Mouse (Mus musculus) neural tube, embryonic 14.5 days (tissue): ENCODE data around the gene Prss38. TPM values are rescaled to one million over a fixed set of nuclear protein-coding genes. Genes with fewer than 3 reads are reported as not detected.

ENCODE experiments used
- ATAC-seq: fragments of 200-750 bp; cut with Nextera tagmentation; 2 replicates; pipeline ENCODE4 v1.8.0; 2017; ENCODE audit warnings: low read depth, mild to moderate bottlenecking, moderate TSS enrichment, moderate library complexity
- H3K27ac ChIP-seq: fragments of 300-500 bp; sonication (generic); 2 replicates; pipeline ENCODE4 v1.5.1; 2014; ENCODE audit warnings: low read depth, mild to moderate bottlenecking, control low read depth, low read length, moderate library complexity, mixed read lengths
- H3K27me3 ChIP-seq: fragments of 300-500 bp; sonication (generic); 2 replicates; pipeline ENCODE4 v1.6.1; 2014; ENCODE audit warnings: low read length; ENCODE audit not compliant: control insufficient read depth, insufficient read depth
- H3K36me3 ChIP-seq: fragments of 300-500 bp; sonication (generic); 2 replicates; pipeline ENCODE4 v1.6.1; 2014; ENCODE audit warnings: low read length, mixed read lengths; ENCODE audit not compliant: control insufficient read depth, insufficient read depth
- H3K4me1 ChIP-seq: fragments of 300-500 bp; sonication (generic); 2 replicates; pipeline ENCODE4 v1.6.1; 2014; ENCODE audit warnings: low read length; ENCODE audit not compliant: control insufficient read depth, insufficient read depth
- H3K4me2 ChIP-seq: fragments of 300-500 bp; sonication (generic); 2 replicates; pipeline ENCODE4 v1.6.1; 2014; ENCODE audit warnings: mild to moderate bottlenecking, low read depth, low read length, control low read depth
- H3K4me3 ChIP-seq: fragments of 300-500 bp; sonication (generic); 2 replicates; pipeline ENCODE4 v1.5.1; 2014; ENCODE audit warnings: low read depth, low read length, control low read depth, mixed read lengths
- H3K9ac ChIP-seq: fragments of 300-500 bp; sonication (generic); replicated peaks from 2 replicates; pipeline ENCODE4 v1.6.1; 2014; ENCODE audit warnings: low read depth, mild to moderate bottlenecking, control low read depth, low read length, mixed read lengths
- H3K9me3 ChIP-seq: fragments of 300-500 bp; sonication (generic); 2 replicates; pipeline ENCODE4 v1.6.1; 2016; ENCODE audit warnings: low read length; ENCODE audit not compliant: control insufficient read depth
- WGBS: fragments of 180-500 bp; shearing (Covaris S2); extraction: QIAGEN DNeasy Blood & Tissue Kit; methylation state at CpG from one replicate; pipeline ENCODE4 v1.1.7; 2014; 5-methylcytosine and 5-hydroxymethylcytosine counted together
- polyA plus RNA-seq: library from polyadenylated mRNA; unstranded; fragments of >200 nt; fragmentation: Nextera tagmentation; extraction: Ambion mirVana; gene quantifications from 2 replicates; pipeline ENCODE4 v1.2.1, GENCODE M21; 2014

The Prss38 gene
- polyA plus RNA-seq, 1 experiment from 2014 or later, result not detected

- H3K27ac ChIP-seq, result no peak overlapping the region
- 79% methylated on average over 2 of the region's 2 CpGs for WGBS
- no peak overlapping the region for H3K9ac ChIP-seq
- no peaks in the 10 kb centered on the region for H3K9me3 ChIP-seq
- H3K4me1 ChIP-seq, result no peaks in the 10 kb centered on the region
- H3K27me3 ChIP-seq, result no peaks in the 10 kb centered on the region
- H3K36me3 ChIP-seq, result peaks cover under 1% of the 10 kb centered on the region
- no peak for ATAC-seq
- H3K4me2 ChIP-seq, result no peak overlapping the region
- H3K4me3 ChIP-seq, result no peak overlapping the region
Observed at GRCm38 (mm10) chr11:59400876-59401275, 25.4 kb upstream of the Prss38 start.

DNA sequence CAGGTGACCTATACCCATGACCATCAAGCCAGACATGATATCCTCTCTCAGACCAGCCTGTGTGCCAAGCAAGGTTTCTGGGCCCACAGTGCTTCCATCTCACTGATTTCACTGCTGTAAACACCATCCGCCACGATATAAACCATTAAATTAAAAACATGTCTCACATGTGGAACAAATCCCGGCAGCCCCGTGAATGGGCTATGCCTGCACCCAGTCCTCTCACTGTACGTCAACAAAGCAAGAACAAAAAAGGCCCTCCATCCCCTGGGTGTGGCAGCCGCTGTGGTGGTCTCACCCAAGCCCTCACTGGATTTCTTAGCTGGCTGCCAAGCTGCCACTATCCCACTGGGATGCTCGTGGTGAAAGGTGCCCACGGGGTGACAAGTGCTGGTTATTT is 24.4 kb upstream of the Prss38 start:
- WGBS, result 80% methylated on average over 8 of the region's 8 CpGs
- Histone ChIP-seq H3K4me3 (no peak overlapping the region), H3K36me3 (no peaks in the 10 kb centered on the region), H3K4me1 (no peaks in the 10 kb centered on the region), H3K27ac (no peak overlapping the region), H3K4me2 (no peak overlapping the region), H3K9ac (no peak overlapping the region), H3K9me3 (no peaks in the 10 kb centered on the region), H3K27me3 (no peaks in the 10 kb centered on the region)
- no peak for ATAC-seq

GRCm38 (mm10) chr11:59397536-59398371 is 22.3 kb upstream of the Prss38 start:
- Histone ChIP-seq H3K9me3 (no peaks in the 10 kb centered on the region), H3K36me3 (no peaks in the 10 kb centered on the region), H3K4me2 (no peak overlapping the region), H3K9ac (no peak overlapping the region), H3K27me3 (no peaks in the 10 kb centered on the region), H3K4me3 (no peak overlapping the region), H3K27ac (no peak overlapping the region), H3K4me1 (no peaks in the 10 kb centered on the region)
- WGBS, result 68% methylated on average over 22 of the region's 22 CpGs
- ATAC-seq, result no peak

DNA sequence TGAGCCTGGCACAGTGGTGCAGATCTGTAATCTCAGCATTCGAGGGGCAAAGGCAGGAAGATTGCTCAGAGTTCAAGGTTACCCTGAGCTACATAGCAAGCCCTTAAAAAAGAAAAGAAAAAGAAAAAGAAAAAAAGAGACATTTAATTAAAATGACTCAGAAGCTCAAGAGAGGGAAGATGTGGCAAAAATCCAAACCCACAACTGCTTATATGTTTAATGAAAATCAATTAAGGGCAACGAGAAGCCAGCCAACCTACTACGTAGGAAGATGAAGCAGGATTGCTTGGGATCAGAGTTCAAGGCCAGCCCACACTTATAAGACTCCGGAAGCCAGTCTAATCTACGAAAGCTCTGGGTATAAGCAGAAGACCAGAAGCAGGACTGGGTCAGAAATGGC is 19.0 kb upstream of the Prss38 start:
- H3K27ac ChIP-seq, result no peak overlapping the region
- no peak for ATAC-seq

GRCm38 (mm10) chr11:59393591-59393990 is 18.1 kb upstream of the Prss38 start:
- WGBS, result 38% methylated on average over 9 of the region's 9 CpGs
- Histone ChIP-seq H3K9ac (no peak overlapping the region), H3K27me3 (no peaks in the 10 kb centered on the region), H3K36me3 (no peaks in the 10 kb centered on the region), H3K9me3 (no peaks in the 10 kb centered on the region), H3K4me1 (no peaks in the 10 kb centered on the region), H3K4me3 (no peak overlapping the region), H3K4me2 (no peak overlapping the region), H3K27ac (no peak overlapping the region; the same call in 1 of the 2 replicates)
- ATAC-seq, result peak; percentile 54; the same call in 1 of the 2 replicates

More for the DNA sequence above, 19.0 kb upstream of the Prss38 start:
- Histone ChIP-seq H3K9ac (no peak overlapping the region), H3K36me3 (no peaks in the 10 kb centered on the region), H3K9me3 (no peaks in the 10 kb centered on the region), H3K4me3 (no peak overlapping the region), H3K27me3 (no peaks in the 10 kb centered on the region), H3K4me2 (no peak overlapping the region), H3K4me1 (no peaks in the 10 kb centered on the region)
- WGBS, result 91% methylated on average over 5 of the region's 5 CpGs

DNA sequence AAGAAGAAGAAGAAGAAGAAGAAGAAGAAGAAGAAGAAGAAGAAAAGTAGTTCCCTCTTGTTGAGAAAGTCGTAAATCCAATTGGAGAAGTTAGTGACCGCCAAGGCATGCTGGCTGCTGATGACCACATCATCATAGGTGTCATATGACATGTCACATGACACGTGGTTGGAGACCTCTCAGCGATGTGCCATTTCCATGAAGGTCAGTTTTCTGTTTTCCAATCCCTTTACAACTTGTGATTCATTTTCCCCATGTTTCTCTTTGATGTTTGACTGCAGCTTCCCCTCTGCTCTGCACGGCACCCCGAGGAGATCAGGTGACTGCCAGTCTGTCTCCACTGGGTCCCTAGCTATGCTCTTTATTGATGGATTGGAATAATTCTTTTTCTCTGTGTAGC is 16.8 kb upstream of the Prss38 start:
- H3K4me2 ChIP-seq, result no peak overlapping the region
- no peaks in the 10 kb centered on the region for H3K9me3 ChIP-seq
- no peak overlapping the region for H3K4me3 ChIP-seq
- WGBS, result 67% methylated on average over 6 of the region's 6 CpGs
- no peaks in the 10 kb centered on the region for H3K27me3 ChIP-seq
- H3K4me1 ChIP-seq, result no peaks in the 10 kb centered on the region
- H3K36me3 ChIP-seq, result no peaks in the 10 kb centered on the region
- no peak for ATAC-seq
- no peak overlapping the region for H3K9ac ChIP-seq
- H3K27ac ChIP-seq, result no peak overlapping the region

GRCm38 (mm10) chr11:59390470-59390869 is 15.0 kb upstream of the Prss38 start:
- H3K27ac ChIP-seq, result no peak overlapping the region
- no peaks in the 10 kb centered on the region for H3K27me3 ChIP-seq
- ATAC-seq, result no peak
- no peaks in the 10 kb centered on the region for H3K36me3 ChIP-seq
- no peaks in the 10 kb centered on the region for H3K4me1 ChIP-seq
- H3K9ac ChIP-seq, result no peak overlapping the region
- no peak overlapping the region for H3K4me2 ChIP-seq
- 52% methylated on average over 9 of the region's 9 CpGs for WGBS
- no peaks in the 10 kb centered on the region for H3K9me3 ChIP-seq
- H3K4me3 ChIP-seq, result no peak overlapping the region

DNA sequence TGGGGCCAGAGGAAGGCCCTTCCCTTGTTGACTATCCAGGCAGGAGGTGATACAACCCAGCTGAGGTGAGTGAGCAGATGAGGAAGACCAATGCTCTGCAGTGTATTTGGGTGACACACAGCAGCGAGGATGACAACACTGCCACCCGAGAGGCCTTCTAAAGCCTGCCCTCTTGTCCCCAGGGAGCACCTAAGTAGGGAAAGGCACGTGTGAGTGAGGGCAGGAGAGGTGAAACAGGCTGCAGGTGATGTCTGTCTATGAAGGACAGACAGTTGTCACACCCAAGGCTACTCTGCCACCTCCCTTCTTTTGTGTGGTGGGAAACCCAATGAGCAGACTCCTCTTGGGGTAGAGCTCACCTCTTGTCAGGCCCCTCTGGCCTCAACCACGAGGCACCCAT is 14.2 kb upstream of the Prss38 start:
- Histone ChIP-seq H3K9ac (no peak overlapping the region), H3K4me3 (no peak overlapping the region), H3K36me3 (no peaks in the 10 kb centered on the region), H3K4me1 (no peaks in the 10 kb centered on the region), H3K4me2 (no peak overlapping the region), H3K27ac (no peak overlapping the region), H3K9me3 (no peaks in the 10 kb centered on the region), H3K27me3 (no peaks in the 10 kb centered on the region)
- ATAC-seq, result no peak
- WGBS, result 69% methylated on average over 4 of the region's 4 CpGs

DNA sequence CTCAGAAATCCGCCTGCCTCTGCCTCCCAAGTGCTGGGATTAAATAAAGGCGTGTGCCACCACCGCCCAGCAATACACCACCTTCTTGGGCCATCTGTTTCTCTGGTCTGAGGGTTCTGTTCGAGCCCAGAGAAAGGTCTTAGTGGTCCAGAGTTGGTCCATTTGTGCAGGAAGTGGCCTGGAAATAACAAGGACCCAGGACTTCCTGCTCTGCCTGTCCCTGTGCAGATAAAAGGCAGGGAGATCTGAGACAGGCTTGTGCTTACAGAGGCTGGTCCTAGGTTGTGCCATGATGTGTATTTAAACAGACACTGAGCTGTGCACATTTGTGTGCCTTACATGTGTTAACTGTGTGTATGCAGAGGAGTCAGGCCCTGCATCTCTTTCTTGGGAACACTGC is 13.3 kb upstream of the Prss38 start:
- H3K4me3 ChIP-seq, result no peak overlapping the region
- H3K4me2 ChIP-seq, result no peak overlapping the region
- no peaks in the 10 kb centered on the region for H3K9me3 ChIP-seq
- H3K9ac ChIP-seq, result no peak overlapping the region
- 77% methylated on average over 3 of the region's 4 CpGs for WGBS
- H3K27me3 ChIP-seq, result no peaks in the 10 kb centered on the region
- H3K4me1 ChIP-seq, result no peaks in the 10 kb centered on the region
- ATAC-seq, result no peak
- H3K27ac ChIP-seq, result no peak overlapping the region
- H3K36me3 ChIP-seq, result no peaks in the 10 kb centered on the region
